Mouse (Mus musculus): ENCODE measurements around the gene Pm20d1. TPM values are rescaled to one million over a fixed set of nuclear protein-coding genes. Genes with fewer than 3 reads are reported as not detected.

Pm20d1 gene
- polyA plus RNA-seq, 1 experiment, result 2.1 TPM

- Histone ChIP-seq H3K4me1 (ENCODE audit: control insufficient read depth, insufficient read depth, low read length) (no peaks in the 10 kb centered on the region), H3K4me3 (ENCODE audit: insufficient read depth, low read length) (peak overlapping the region; percentile 46; the same call in 1 of the 2 replicates), H3K27ac (ENCODE audit: insufficient read depth, low read length) (no peak overlapping the region)
- TF ChIP-seq CTCF (IDR thresholded peaks at IDR 0.05; ENCODE audit: extremely low read depth, insufficient read depth, low read length) (no peak), POLR2A (IDR thresholded peaks at IDR 0.05; ENCODE audit: extremely low read depth, insufficient read depth, low read length) (no peak)
Measured at GRCm38 (mm10) chr1:131867946-131868290, 70.7 kb downstream of the Pm20d1 start.

- TF ChIP-seq CTCF (IDR thresholded peaks at IDR 0.05; ENCODE audit: extremely low read depth, insufficient read depth, low read length) (no peak), POLR2A (IDR thresholded peaks at IDR 0.05; ENCODE audit: extremely low read depth, insufficient read depth, low read length) (no peak)
- no peak overlapping the region for H3K27ac ChIP-seq (ENCODE audit: insufficient read depth, low read length)
- no peak overlapping the region for H3K4me3 ChIP-seq (ENCODE audit: insufficient read depth, low read length)
- no peaks in the 10 kb centered on the region for H3K4me1 ChIP-seq (ENCODE audit: control insufficient read depth, insufficient read depth, low read length)
Measured at GRCm38 (mm10) chr1:131869561-131869960, 72.4 kb downstream of the Pm20d1 start.

Other genes starting within 250 kb of the Pm20d1 start
- gene Avpr1b, start 198.1 kb upstream of the Pm20d1 start, polyA plus RNA-seq (2012; rRNA removed), result 0.04 TPM in 1 of 2 replicates, not detected in the other
- gene Ctse, start 159.1 kb upstream of the Pm20d1 start, polyA plus RNA-seq (2012; rRNA removed), result not detected in 2 replicates
- gene Rab7b, start 108.7 kb upstream of the Pm20d1 start, polyA plus RNA-seq (2012; rRNA removed), result 4.3 and 5.1 TPM in 2 replicates
- 0.02 TPM in 1 of 2 replicates, not detected in the other for gene Slc26a9, start 53.4 kb upstream of the Pm20d1 start, polyA plus RNA-seq (2012; rRNA removed)
- gene Slc41a1, start 30.1 kb downstream of the Pm20d1 start, polyA plus RNA-seq (2012; rRNA removed), result 35.8 and 40.6 TPM in 2 replicates
- gene Rab29, start 69.8 kb downstream of the Pm20d1 start, polyA plus RNA-seq (2012; rRNA removed), result 9.3 and 10.2 TPM in 2 replicates
- 51.4 and 52.2 TPM in 2 replicates for gene Nucks1, start 113.2 kb downstream of the Pm20d1 start, polyA plus RNA-seq (2012; rRNA removed)
- gene Slc45a3, start 165.6 kb downstream of the Pm20d1 start, polyA plus RNA-seq (2012; rRNA removed), result 1.6 and 2.0 TPM in 2 replicates
- gene Elk4, start 210.2 kb downstream of the Pm20d1 start, polyA plus RNA-seq (2012; rRNA removed), result 20.1 and 20.3 TPM in 2 replicates

Data from cortical plate, adult 2 months (tissue).